Mouse (Mus musculus) testis, adult 2 months (tissue): Measurements from ENCODE around the gene Acot12.

ENCODE experiments used
- CTCF ChIP-seq: fragments of 200-500 bp; IDR thresholded peaks from 2 replicates; pipeline ENCODE4 v1.5.1; 2012; ENCODE audit warnings: low read depth, mild to moderate bottlenecking, inconsistent platforms, low read length, moderate library complexity; ENCODE audit not compliant: control insufficient read depth, insufficient read depth, insufficient replicate concordance
- POLR2A ChIP-seq: fragments of 200-500 bp; IDR thresholded peaks from 2 replicates; pipeline ENCODE4 v1.6.1; 2012; ENCODE audit warnings: low read depth, mild to moderate bottlenecking, inconsistent platforms, low read length, moderate library complexity; ENCODE audit not compliant: control insufficient read depth

DNA sequence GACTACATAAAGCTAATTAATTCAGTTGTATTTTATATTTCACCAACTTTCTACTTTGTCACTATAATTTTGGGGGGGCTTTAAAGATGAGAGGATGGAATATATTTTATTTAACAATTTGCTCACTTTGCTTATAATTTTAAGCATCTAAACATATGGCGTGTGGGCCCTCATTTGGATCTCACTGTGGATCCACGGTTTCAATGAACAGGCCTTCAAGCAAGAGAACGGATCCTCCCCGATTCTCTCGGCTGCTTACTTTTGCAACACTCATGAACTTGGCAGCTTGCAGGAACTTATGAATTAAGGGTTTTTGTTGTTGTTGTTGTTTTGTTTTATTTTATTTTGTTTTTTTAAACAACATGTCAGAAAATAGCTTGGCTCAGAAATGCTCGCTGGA lies 21.8 kb upstream of the Acot12 start:
- TF ChIP-seq CTCF: no peak
- TF ChIP-seq POLR2A: no peak
